Comparison of ENCODE assay signal across 13 mouse cellular contexts in genomic region chr17:36764244-36764643, GRCm38 (mm10). TPM values are rescaled to one million over a fixed set of nuclear protein-coding genes. Genes with fewer than 3 reads are reported as not detected.
DNase-seq lines count a peak whose midpoint lies in the region; ATAC-seq and TF ChIP-seq lines count a peak whose summit lies in the region.
"Not testable (repeated sequence)": the region's sequence is repeated elsewhere in the genome, so short reads cannot be mapped to it uniquely, and the experiment has no call there.
"Had no signal": no experiment of that assay in that cellular context is flagged by ENCODE, and none has a peak within 500 bp of the region (broad histone marks: within the 10 kb centered on the region; RNA-seq: fewer than 3 reads in every experiment).

No protein-coding gene starts in this region.

- peak; percentile 78 for DNase-seq in A20 (ENCODE audit: low read depth, low spot score)
- DNase-seq in embryonic facial prominence, embryonic 14.5 days (ENCODE audit: low spot score), result peak; percentile 48
- peak; percentile 47 for DNase-seq in layer of hippocampus, adult 11-12 months (ENCODE audit: low spot score)
- peak; percentile 8 for DNase-seq in liver, adult 2 months (ENCODE audit: extremely low read depth, low read depth, low spot score)
- DNase-seq in testis, postnatal 10 days (ENCODE audit: low spot score), result peak; percentile 53

- ATAC-seq in embryonic facial prominence, embryonic 14.5 days (ENCODE audit: low read depth), result not testable (repeated sequence)
- peak; percentile 32; the same call in 1 of the 2 replicates for ATAC-seq in hindbrain, embryonic 13.5 days (ENCODE audit: low FRiP score)
- ATAC-seq in neural tube, embryonic 15.5 days (ENCODE audit: low FRiP score), result peak; percentile 87

- H3K4me3 ChIP-seq in bone marrow, adult 2 months (replicated peaks; ENCODE audit: control insufficient read depth, low read depth, low read length); embryonic facial prominence, embryonic 14.5 days (ENCODE audit: low read depth, low read length); hindbrain, embryonic 13.5 days; liver, adult 2 months (ENCODE audit: insufficient read depth, low read depth, low read length); neural tube, embryonic 15.5 days (replicated peaks): not testable (repeated sequence)

- H3K27ac ChIP-seq in bone marrow, adult 2 months (ENCODE audit: control insufficient read depth, insufficient read depth, low read depth, low read length, poor library complexity); embryonic facial prominence, embryonic 14.5 days (replicated peaks; ENCODE audit: low read depth, low read length); hindbrain, embryonic 13.5 days; liver, adult 2 months (replicated peaks; ENCODE audit: insufficient read depth, low read depth, low read length); neural tube, embryonic 15.5 days (replicated peaks): not testable (repeated sequence)

- H3K4me2 ChIP-seq in embryonic facial prominence, embryonic 14.5 days (ENCODE audit: low read depth, low read length); hindbrain, embryonic 13.5 days; neural tube, embryonic 15.5 days: not testable (repeated sequence)

- 0 out of 2 replicates have a peak, but pooled peaks have one; percentile 12 for TF ChIP-seq CTCF in bone marrow, adult 2 months (IDR thresholded peaks at IDR 0.05; ENCODE audit: control insufficient read depth, insufficient read depth, low read length)
- TF ChIP-seq CTCF in liver, adult 2 months (IDR thresholded peaks at IDR 0.05; ENCODE audit: low read depth, low read length), result 0 out of 2 replicates have a peak, but pooled peaks have one; percentile 2

- not testable (repeated sequence) for H3K27me3 ChIP-seq in embryonic facial prominence, embryonic 14.5 days (replicated peaks; ENCODE audit: control insufficient read depth, insufficient read depth, low read length); hindbrain, embryonic 13.5 days; liver, adult 2 months (ENCODE audit: control insufficient read depth, insufficient read depth, low read length); neural tube, embryonic 15.5 days (replicated peaks)

- H3K4me1 ChIP-seq in bone marrow, adult 2 months (ENCODE audit: control insufficient read depth, insufficient read depth, low read length); embryonic facial prominence, embryonic 14.5 days (ENCODE audit: control insufficient read depth, insufficient read depth, low read length); hindbrain, embryonic 13.5 days (replicated peaks); liver, adult 2 months (ENCODE audit: control insufficient read depth, insufficient read depth, low read length); neural tube, embryonic 15.5 days: not testable (repeated sequence)

- not testable (repeated sequence) for H3K36me3 ChIP-seq in embryonic facial prominence, embryonic 14.5 days (ENCODE audit: control insufficient read depth, insufficient read depth, low read length); hindbrain, embryonic 13.5 days; liver, adult 2 months (ENCODE audit: control insufficient read depth, insufficient read depth, low read length); neural tube, embryonic 15.5 days

- not testable (repeated sequence) for H3K79me2 ChIP-seq in liver, adult 2 months (ENCODE audit: control insufficient read depth, insufficient read depth, low read length)

- H3K9me3 ChIP-seq in embryonic facial prominence, embryonic 14.5 days (ENCODE audit: control insufficient read depth, low read length); hindbrain, embryonic 13.5 days; neural tube, embryonic 15.5 days (replicated peaks): not testable (repeated sequence)

- not testable (repeated sequence) for H3K9ac ChIP-seq in embryonic facial prominence, embryonic 14.5 days (ENCODE audit: low read depth, low read length); hindbrain, embryonic 13.5 days; liver, adult 2 months (ENCODE audit: low read depth, low read length); neural tube, embryonic 15.5 days (replicated peaks)

- 9% methylated on average over 2 of the region's 2 CpGs for WGBS in bone marrow, adult 2 months
- WGBS in embryonic facial prominence, embryonic 14.5 days, result 16% methylated on average over 2 of the region's 2 CpGs
- WGBS in hindbrain, embryonic 13.5 days, result 29% methylated on average over 2 of the region's 2 CpGs
- WGBS in liver, adult 2 months, result 32% methylated on average over 2 of the region's 2 CpGs
- WGBS in neural tube, embryonic 15.5 days, result 31% methylated on average over 2 of the region's 2 CpGs

- not testable (repeated sequence) for TF ChIP-seq POLR2A in bone marrow, adult 2 months (IDR thresholded peaks at IDR 0.05; ENCODE audit: borderline replicate concordance, control insufficient read depth, low read depth, low read length); liver, adult 2 months (IDR thresholded peaks at IDR 0.05; ENCODE audit: extremely low read depth, insufficient read depth, low read length)

RNA-seq across cellular contexts. Expression of gene H2-M10.5, which starts 8.5 kb away (rescaled TPM):
- polyA plus RNA-seq in bone marrow, adult 2 months (2011; ENCODE audit: insufficient read depth, insufficient read length, low replicate concordance, missing spikeins), result not detected in 2 replicates
- not detected in 2 replicates for polyA plus RNA-seq in embryonic facial prominence, embryonic 14.5 days (2014; fragmentation: Nextera tagmentation; extraction: Ambion mirVana)
- not detected in 2 replicates for polyA plus RNA-seq in hindbrain, embryonic 13.5 days (2015; fragmentation: Nextera tagmentation; extraction: Ambion mirVana)
- not detected in 2 replicates for total RNA-seq in liver, adult 2 months (2014; rRNA removed)
- polyA plus RNA-seq in liver, adult 2 months (2012; rRNA removed), result not detected in 2 replicates
- not detected in 2 replicates for polyA plus RNA-seq in neural tube, embryonic 15.5 days (2015; fragmentation: Nextera tagmentation; extraction: Ambion mirVana)
- polyA plus RNA-seq: activated CD4-positive, CD25-positive, alpha-beta regulatory T cell, adult 4 months; CD4-positive, CD25-positive, alpha-beta regulatory T cell, adult 4 months; forebrain, embryonic 16.5 days; heart, embryonic 14.5 days; liver, embryonic 16.5 days had no signal

RNA-seq across cellular contexts. Expression of gene H2-M10.6, which starts 47.7 kb away (rescaled TPM):
- not detected in 2 replicates for polyA plus RNA-seq in bone marrow, adult 2 months (2011; ENCODE audit: insufficient read depth, insufficient read length, low replicate concordance, missing spikeins)
- not detected in 2 replicates for polyA plus RNA-seq in embryonic facial prominence, embryonic 14.5 days (2014; fragmentation: Nextera tagmentation; extraction: Ambion mirVana)
- polyA plus RNA-seq in hindbrain, embryonic 13.5 days (2015; fragmentation: Nextera tagmentation; extraction: Ambion mirVana), result not detected in 2 replicates
- total RNA-seq in liver, adult 2 months (2014; rRNA removed), result not detected in 2 replicates
- not detected in 2 replicates for polyA plus RNA-seq in liver, adult 2 months (2012; rRNA removed)
- not detected in 2 replicates for polyA plus RNA-seq in neural tube, embryonic 15.5 days (2015; fragmentation: Nextera tagmentation; extraction: Ambion mirVana)
- polyA plus RNA-seq: activated CD4-positive, CD25-positive, alpha-beta regulatory T cell, adult 4 months; CD4-positive, CD25-positive, alpha-beta regulatory T cell, adult 4 months; forebrain, embryonic 16.5 days; heart, embryonic 14.5 days; liver, embryonic 16.5 days had no signal

Comparison
In these comparisons a context has a peak if more than half of its experiments do, and no peak if none do; other contexts are left out.
1. DNase-seq: peak in every context shown above with its lines; median percentile 78 in A20; 53 in testis, postnatal 10 days; 48 in embryonic facial prominence, embryonic 14.5 days; 47 in layer of hippocampus, adult 11-12 months; 8 in liver, adult 2 months.